Mouse (Mus musculus): ENCODE measurements around the gene Dact3. TPM values are rescaled to one million over a fixed set of nuclear protein-coding genes. Genes with fewer than 3 reads are reported as not detected.
A peak's percentile ranks its signal among the peaks of the same experiment; 100 is the strongest.

The Dact3 gene
- polyA plus RNA-seq, 1 experiment: 1.7 TPM

GRCm38 (mm10) chr7:16921881-16922335, 46.8 kb downstream of the Dact3 start:
- Histone ChIP-seq H3K4me1 (ENCODE audit: control insufficient read depth, insufficient read depth, low read length) (peaks cover 7% of the 10 kb centered on the region), H3K27ac (ENCODE audit: control insufficient read depth, insufficient read depth, low read depth, low read length, poor library complexity) (no peak overlapping the region), H3K4me3 (replicated peaks; ENCODE audit: control insufficient read depth, low read depth, low read length) (no peak overlapping the region)
- TF ChIP-seq POLR2A (IDR thresholded peaks at IDR 0.05; ENCODE audit: borderline replicate concordance, control insufficient read depth, low read depth, low read length) (no peak), CTCF (IDR thresholded peaks at IDR 0.05; ENCODE audit: control insufficient read depth, insufficient read depth, low read length) (no peak)
- whole genome bisulfite sequencing: 46% methylated on average over 6 of the region's 6 CpGs

- peaks cover 7% of the 10 kb centered on the region for H3K4me1 ChIP-seq (ENCODE audit: control insufficient read depth, insufficient read depth, low read length)
- WGBS: 28% methylated on average over 10 of the region's 10 CpGs
- H3K27ac ChIP-seq (ENCODE audit: control insufficient read depth, insufficient read depth, low read depth, low read length, poor library complexity): no peak overlapping the region
- TF ChIP-seq POLR2A (IDR thresholded peaks at IDR 0.05; ENCODE audit: borderline replicate concordance, control insufficient read depth, low read depth, low read length) (peak; percentile 53; the same call in 1 of the 2 replicates), CTCF (IDR thresholded peaks at IDR 0.05; ENCODE audit: control insufficient read depth, insufficient read depth, low read length) (no peak)
- H3K4me3 ChIP-seq (replicated peaks; ENCODE audit: control insufficient read depth, low read depth, low read length): peak overlapping the region; percentile 80
Observed at GRCm38 (mm10) chr7:16922360-16922973, 47.4 kb downstream of the Dact3 start.

GRCm38 (mm10) chr7:16923283-16924036, 48.3 kb downstream of the Dact3 start:
- TF ChIP-seq CTCF (IDR thresholded peaks at IDR 0.05; ENCODE audit: control insufficient read depth, insufficient read depth, low read length) (no peak), POLR2A (IDR thresholded peaks at IDR 0.05; ENCODE audit: borderline replicate concordance, control insufficient read depth, low read depth, low read length) (peak; percentile 53; the same call in 1 of the 2 replicates)
- H3K4me1 ChIP-seq (ENCODE audit: control insufficient read depth, insufficient read depth, low read length): peaks cover 7% of the 10 kb centered on the region
- WGBS: 1% methylated on average over 50 of the region's 57 CpGs
- H3K4me3 ChIP-seq (replicated peaks; ENCODE audit: control insufficient read depth, low read depth, low read length): peak overlapping the region; percentile 80
- peak overlapping the region; percentile 97 for H3K27ac ChIP-seq (ENCODE audit: control insufficient read depth, insufficient read depth, low read depth, low read length, poor library complexity)

GRCm38 (mm10) chr7:16924037-16924834, 49.1 kb downstream of the Dact3 start, which contains the start of gene Calm3:
Gene Calm3 (minus strand): TSS chr7:16924114.
- Histone ChIP-seq H3K4me3 (replicated peaks; ENCODE audit: control insufficient read depth, low read depth, low read length) (peak within 1 kb of the TSS; percentile 80), H3K27ac (ENCODE audit: control insufficient read depth, insufficient read depth, low read depth, low read length, poor library complexity) (peak within 1 kb of the TSS; percentile 97), H3K4me1 (ENCODE audit: control insufficient read depth, insufficient read depth, low read length) (peaks cover 7% of the 10 kb centered on the region)
- TF ChIP-seq CTCF (IDR thresholded peaks at IDR 0.05; ENCODE audit: control insufficient read depth, insufficient read depth, low read length) (no peak; the same call in 1 of the 2 replicates), POLR2A (IDR thresholded peaks at IDR 0.05; ENCODE audit: borderline replicate concordance, control insufficient read depth, low read depth, low read length) (peak; percentile 43; the same call in 1 of the 2 replicates)
- WGBS: 1% methylated on average over 64 of the region's 64 CpGs

GRCm38 (mm10) chr7:16928341-16928740, 53.2 kb downstream of the Dact3 start:
- Histone ChIP-seq H3K27ac (ENCODE audit: control insufficient read depth, insufficient read depth, low read depth, low read length, poor library complexity) (no peak overlapping the region), H3K4me1 (ENCODE audit: control insufficient read depth, insufficient read depth, low read length) (no peaks in the 10 kb centered on the region), H3K4me3 (replicated peaks; ENCODE audit: control insufficient read depth, low read depth, low read length) (no peak overlapping the region)
- TF ChIP-seq CTCF (IDR thresholded peaks at IDR 0.05; ENCODE audit: control insufficient read depth, insufficient read depth, low read length) (no peak), POLR2A (IDR thresholded peaks at IDR 0.05; ENCODE audit: borderline replicate concordance, control insufficient read depth, low read depth, low read length) (no peak)
- 7% methylated on average over 2 of the region's 2 CpGs for WGBS

GRCm38 (mm10) chr7:16930850-16931249, 55.7 kb downstream of the Dact3 start:
- Histone ChIP-seq H3K4me3 (replicated peaks; ENCODE audit: control insufficient read depth, low read depth, low read length) (no peak overlapping the region), H3K4me1 (ENCODE audit: control insufficient read depth, insufficient read depth, low read length) (no peaks in the 10 kb centered on the region), H3K27ac (ENCODE audit: control insufficient read depth, insufficient read depth, low read depth, low read length, poor library complexity) (no peak overlapping the region)
- TF ChIP-seq POLR2A (IDR thresholded peaks at IDR 0.05; ENCODE audit: borderline replicate concordance, control insufficient read depth, low read depth, low read length) (no peak), CTCF (IDR thresholded peaks at IDR 0.05; ENCODE audit: control insufficient read depth, insufficient read depth, low read length) (peak; percentile 51; the same call in 1 of the 2 replicates)
- 6% methylated on average over 1 of the region's 1 CpGs for WGBS

- peak; percentile 61 for TF ChIP-seq CTCF (IDR thresholded peaks at IDR 0.05; ENCODE audit: control insufficient read depth, insufficient read depth, low read length)
- TF ChIP-seq POLR2A (IDR thresholded peaks at IDR 0.05; ENCODE audit: borderline replicate concordance, control insufficient read depth, low read depth, low read length): no peak
- Histone ChIP-seq H3K4me1 (ENCODE audit: control insufficient read depth, insufficient read depth, low read length) (no peaks in the 10 kb centered on the region), H3K4me3 (replicated peaks; ENCODE audit: control insufficient read depth, low read depth, low read length) (no peak overlapping the region), H3K27ac (ENCODE audit: control insufficient read depth, insufficient read depth, low read depth, low read length, poor library complexity) (no peak overlapping the region)
- WGBS: 23% methylated on average over 14 of the region's 14 CpGs
Observed at GRCm38 (mm10) chr7:16931968-16932627, 57.0 kb downstream of the Dact3 start.

Measured in bone marrow, adult 2 months (tissue).